Mouse (Mus musculus) adrenal gland, postnatal 14 days (tissue): ENCODE results near the gene Gm10642. TPM values are rescaled to one million over a fixed set of nuclear protein-coding genes. Genes with fewer than 3 reads are reported as not detected.

Source experiments
- DNase-seq: peaks from one replicate; pipeline ENCODE4 v3.0.0; 2021; ENCODE audit warnings: mixed read lengths
- total RNA-seq: library from RNA; stranded (reverse); gene quantifications from 2 replicates; pipeline ENCODE4 v1.2.3, GENCODE M21; 2021

Gm10642 gene
- total RNA-seq, 1 experiment from 2014 or later: 0.48 TPM

- DNase-seq: peak; percentile 21
These were observed 15.9 kb downstream of the Gm10642 start for GRCm38 (mm10) chr9:70671772-70672579.

- no peak for DNase-seq
These were observed 17.6 kb downstream of the Gm10642 start for GRCm38 (mm10) chr9:70673656-70674055.

- no peak for DNase-seq
These were observed 19.1 kb downstream of the Gm10642 start for GRCm38 (mm10) chr9:70675117-70675516.

- DNase-seq: no peak
These were observed 19.9 kb downstream of the Gm10642 start for GRCm38 (mm10) chr9:70675961-70676360.

- peak; percentile 100 for DNase-seq
These were observed 22.7 kb downstream of the Gm10642 start, which contains the start of gene Adam10 for GRCm38 (mm10) chr9:70678682-70679131. Gene Adam10, plus strand, starts transcription at chr9:70678997.

- peak; percentile 72 for DNase-seq
These were observed 23.4 kb downstream of the Gm10642 start for GRCm38 (mm10) chr9:70679132-70680091.

GRCm38 (mm10) chr9:70682202-70682601 is 26.2 kb downstream of the Gm10642 start:
- no peak for DNase-seq

GRCm38 (mm10) chr9:70688301-70688968 is 32.4 kb downstream of the Gm10642 start:
- no peak for DNase-seq

GRCm38 (mm10) chr9:70689926-70690325 is 33.9 kb downstream of the Gm10642 start:
- no peak for DNase-seq

- no peak for DNase-seq
These were observed 34.5 kb downstream of the Gm10642 start for GRCm38 (mm10) chr9:70690579-70690978.

GRCm38 (mm10) chr9:70691772-70692693 is 36.0 kb downstream of the Gm10642 start:
- DNase-seq: no peak

- no peak for DNase-seq
These were observed 39.7 kb downstream of the Gm10642 start for GRCm38 (mm10) chr9:70695723-70696122.

- no peak for DNase-seq
These were observed 42.0 kb downstream of the Gm10642 start for GRCm38 (mm10) chr9:70698090-70698489.

GRCm38 (mm10) chr9:70703597-70704203 is 47.6 kb downstream of the Gm10642 start:
- DNase-seq: no peak

- no peak for DNase-seq
These were observed 50.4 kb downstream of the Gm10642 start for GRCm38 (mm10) chr9:70706444-70706843.

Other genes starting within 250 kb of the Gm10642 start
- 18.8 and 26.1 TPM in 2 replicates for gene Ccnb2, start 234.7 kb upstream of the Gm10642 start, total RNA-seq
- 36.6 and 37.6 TPM in 2 replicates for gene Rnf111, start 152.5 kb upstream of the Gm10642 start, total RNA-seq
- 36.7 and 41.3 TPM in 2 replicates for gene Sltm, start 113.5 kb upstream of the Gm10642 start, total RNA-seq
- 19.5 and 20.8 TPM in 2 replicates for gene Mindy2, start 923 bp downstream of the Gm10642 start, total RNA-seq
- gene Adam10, start 22.7 kb downstream of the Gm10642 start, total RNA-seq: 56.0 and 59.9 TPM in 2 replicates